Mouse (Mus musculus): ENCODE data around the gene Fgf22.

The Fgf22 gene

GRCm38 (mm10) chr10:79794491-79794931, 39.6 kb downstream of the Fgf22 start:
- no peak for DNase-seq

GRCm38 (mm10) chr10:79795905-79796304, 41.0 kb downstream of the Fgf22 start:
- no peak for DNase-seq

- no peak for DNase-seq
These were observed 42.5 kb downstream of the Fgf22 start for GRCm38 (mm10) chr10:79797326-79797725.

- no peak for DNase-seq
These were observed 43.5 kb downstream of the Fgf22 start for GRCm38 (mm10) chr10:79798289-79798928.

GRCm38 (mm10) chr10:79800508-79800907, 45.6 kb downstream of the Fgf22 start:
- no peak for DNase-seq

- DNase-seq = no peak
These were observed 47.0 kb downstream of the Fgf22 start for GRCm38 (mm10) chr10:79801837-79802236.

GRCm38 (mm10) chr10:79802331-79802971, 47.6 kb downstream of the Fgf22 start:
- DNase-seq = peak; percentile 60

- DNase-seq = peak; percentile 97
These were observed 48.9 kb downstream of the Fgf22 start for GRCm38 (mm10) chr10:79803716-79804323.

- DNase-seq = no peak
These were observed 50.8 kb downstream of the Fgf22 start for GRCm38 (mm10) chr10:79805636-79806035.

GRCm38 (mm10) chr10:79806331-79806730, 51.5 kb downstream of the Fgf22 start:
- no peak for DNase-seq

- no peak for DNase-seq
These were observed 52.1 kb downstream of the Fgf22 start for GRCm38 (mm10) chr10:79806972-79807371.

GRCm38 (mm10) chr10:79807826-79808225, 53.0 kb downstream of the Fgf22 start:
- no peak for DNase-seq
